Mouse (Mus musculus) brain, embryonic 18.5 days (tissue): ENCODE measurements at regions not wholly inside any gene's neighbourhood (a gene's known extent, or its start where the extent isn't known, plus 50 kb on each side); places are given as distances from the start of the nearest gene placed in this dataset.

Source experiments
- DNase-seq: peaks from one replicate; pipeline ENCODE4 v3.0.0-alpha.2; 2012; ENCODE audit warnings: low read depth, low spot score

GRCm38 (mm10) chr12:44674541-44674940, 345.9 kb downstream of the Nrcam start:
- DNase-seq = peak; percentile 4

DNA sequence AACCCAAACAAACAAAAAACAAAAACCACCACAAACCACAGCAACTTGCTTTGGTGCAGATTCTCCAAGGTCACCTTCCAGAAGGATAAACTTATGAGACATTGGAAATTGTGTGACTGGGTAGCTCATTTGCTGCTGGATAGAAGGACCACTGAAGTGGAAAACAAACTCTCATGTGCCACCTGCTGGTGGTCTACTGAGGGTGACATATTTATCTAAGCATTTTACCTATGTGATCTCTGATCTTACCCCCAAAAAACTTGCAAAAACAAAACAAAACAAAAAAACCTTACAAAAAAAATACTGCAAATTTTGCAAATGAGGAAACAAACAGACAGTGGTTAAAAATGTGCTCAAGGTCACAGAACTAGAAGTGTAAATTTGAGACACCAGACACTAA, 346.3 kb downstream of the Nrcam start:
- no peak for DNase-seq
